Mouse (Mus musculus) stomach, postnatal 0 days (tissue): Measurements from ENCODE around the gene Wdr54. TPM values are rescaled to one million over a fixed set of nuclear protein-coding genes. Genes with fewer than 3 reads are reported as not detected.

Source experiments
- ATAC-seq: fragments of 200-750 bp; cut with Nextera tagmentation; 2 replicates; pipeline ENCODE4 v1.8.0; 2017; ENCODE audit not compliant: low FRiP score, low TSS enrichment
- DNase-seq: peaks from one replicate; pipeline ENCODE4 v3.0.0-alpha.2; 2016; ENCODE audit warnings: low spot score
- H3K27ac ChIP-seq: fragments of 300-500 bp; sonication (generic); replicated peaks from 2 replicates; pipeline ENCODE4 v1.5.1; 2014; ENCODE audit warnings: mild to moderate bottlenecking, control low read depth
- H3K27me3 ChIP-seq: fragments of 300-500 bp; sonication (generic); 2 replicates; pipeline ENCODE4 v1.6.1; 2014; ENCODE audit warnings: low read length; ENCODE audit not compliant: control insufficient read depth, insufficient read depth
- H3K36me3 ChIP-seq: fragments of 300-500 bp; sonication (generic); 2 replicates; pipeline ENCODE4 v1.6.1; 2014; ENCODE audit warnings: low read length, mixed read lengths; ENCODE audit not compliant: control insufficient read depth, insufficient read depth
- H3K4me1 ChIP-seq: fragments of 300-500 bp; sonication (generic); replicated peaks from 2 replicates; pipeline ENCODE4 v1.6.1; 2014; ENCODE audit warnings: antibody characterized with exemption; ENCODE audit not compliant: control insufficient read depth, insufficient read depth
- H3K4me2 ChIP-seq: fragments of 300-500 bp; sonication (generic); replicated peaks from 2 replicates; pipeline ENCODE4 v1.6.1; 2014; ENCODE audit warnings: low read depth, mild to moderate bottlenecking, control low read depth, moderate library complexity
- H3K4me3 ChIP-seq: fragments of 300-500 bp; sonication (generic); 2 replicates; pipeline ENCODE4 v1.5.1; 2014; ENCODE audit warnings: low read depth, low read length, control low read depth
- H3K9ac ChIP-seq: fragments of 300-500 bp; sonication (generic); 2 replicates; pipeline ENCODE4 v1.6.1; 2014; ENCODE audit warnings: mild to moderate bottlenecking, low read length, control low read depth, mixed read lengths
- H3K9me3 ChIP-seq: fragments of 300-500 bp; sonication (generic); 2 replicates; pipeline ENCODE4 v1.6.1; 2016; ENCODE audit warnings: low read length; ENCODE audit not compliant: control insufficient read depth
- CTCF ChIP-seq: IDR thresholded peaks from 2 replicates; pipeline ENCODE4 v1.5.1; 2016; ENCODE audit warnings: antibody characterized with exemption, low read depth, mild to moderate bottlenecking, moderate library complexity
- EP300 ChIP-seq: optimal IDR thresholded peaks from 2 replicates; pipeline ENCODE3; 2016; ENCODE audit warnings: antibody characterized with exemption
- WGBS: fragments of 180-500 bp; shearing (Covaris S2); extraction: QIAGEN DNeasy Blood & Tissue Kit; methylation state at CpG from one replicate; pipeline ENCODE4 v1.1.7; 2014; 5-methylcytosine and 5-hydroxymethylcytosine counted together
- polyA plus RNA-seq: library from polyadenylated mRNA; unstranded; fragments of >200 nt; fragmentation: Nextera tagmentation; extraction: Ambion mirVana; gene quantifications from 2 replicates; pipeline ENCODE4 v1.2.1, GENCODE M21; 2015

Gene Wdr54
- polyA plus RNA-seq, 1 experiment from 2014 or later: 1.6 TPM

GRCm38 (mm10) chr6:83118369-83118768, 37.8 kb downstream of the Wdr54 start:
- H3K27me3 ChIP-seq: no peaks in the 10 kb centered on the region

GRCm38 (mm10) chr6:83117616-83118015, 38.6 kb downstream of the Wdr54 start:
- Histone ChIP-seq H3K27ac (no peak overlapping the region), H3K4me2 (no peak overlapping the region), H3K4me3 (no peak overlapping the region), H3K9ac (no peak overlapping the region), H3K9me3 (no peaks in the 10 kb centered on the region), H3K36me3 (peaks cover 5% of the 10 kb centered on the region), H3K27me3 (no peaks in the 10 kb centered on the region), H3K4me1 (no peaks in the 10 kb centered on the region; the same call in 1 of the 2 replicates)
- no peak for ATAC-seq
- WGBS: 90% methylated on average over 13 of the region's 13 CpGs
- no peak for DNase-seq
- no peak for TF ChIP-seq EP300

More at GRCm38 (mm10) chr6:83118369-83118768, 37.8 kb downstream of the Wdr54 start:
- DNase-seq: no peak
- WGBS: 72% methylated on average over 11 of the region's 11 CpGs
- no peak overlapping the region for H3K4me3 ChIP-seq
- no peak for TF ChIP-seq EP300
- no peak for TF ChIP-seq CTCF
- no peak overlapping the region for H3K9ac ChIP-seq
- H3K36me3 ChIP-seq: peaks cover 5% of the 10 kb centered on the region
- no peak overlapping the region for H3K4me2 ChIP-seq
- no peaks in the 10 kb centered on the region; the same call in 1 of the 2 replicates for H3K4me1 ChIP-seq
- no peak for ATAC-seq
- no peaks in the 10 kb centered on the region for H3K9me3 ChIP-seq
- no peak overlapping the region for H3K27ac ChIP-seq

GRCm38 (mm10) chr6:83117165-83117438, 39.1 kb downstream of the Wdr54 start:
- no peak for DNase-seq
- ATAC-seq: no peak
- no peaks in the 10 kb centered on the region for H3K9me3 ChIP-seq
- H3K4me2 ChIP-seq: no peak overlapping the region
- no peaks in the 10 kb centered on the region for H3K4me1 ChIP-seq
- TF ChIP-seq EP300: no peak
- no peak for TF ChIP-seq CTCF
- no peak overlapping the region for H3K4me3 ChIP-seq
- peaks cover 5% of the 10 kb centered on the region for H3K36me3 ChIP-seq
- WGBS: 85% methylated on average over 4 of the region's 4 CpGs
- no peak overlapping the region for H3K27ac ChIP-seq
- no peak overlapping the region for H3K9ac ChIP-seq
- no peaks in the 10 kb centered on the region for H3K27me3 ChIP-seq

GRCm38 (mm10) chr6:83116373-83117164, 39.6 kb downstream of the Wdr54 start:
- no peak for TF ChIP-seq CTCF
- no peak for TF ChIP-seq EP300
- no peaks in the 10 kb centered on the region for H3K27me3 ChIP-seq
- WGBS: 65% methylated on average over 11 of the region's 11 CpGs
- H3K36me3 ChIP-seq: peaks cover 5% of the 10 kb centered on the region
- no peaks in the 10 kb centered on the region for H3K9me3 ChIP-seq
- H3K4me2 ChIP-seq: peak overlapping the region; percentile 97
- no peaks in the 10 kb centered on the region for H3K4me1 ChIP-seq
- peak overlapping the region; percentile 66 for H3K4me3 ChIP-seq
- peak overlapping the region; percentile 92; the same call in 1 of the 2 replicates for H3K27ac ChIP-seq
- H3K9ac ChIP-seq: peak overlapping the region; percentile 84
- ATAC-seq: no peak
- no peak for DNase-seq

GRCm38 (mm10) chr6:83115682-83116372, 40.4 kb downstream of the Wdr54 start:
- TF ChIP-seq EP300: no peak
- TF ChIP-seq CTCF: no peak
- ATAC-seq (no peak; the same call in none of the 2 replicates), DNase-seq (no peak)
- Histone ChIP-seq H3K4me3 (peak overlapping the region; percentile 66), H3K9me3 (no peaks in the 10 kb centered on the region), H3K4me1 (no peaks in the 10 kb centered on the region), H3K36me3 (peaks cover 5% of the 10 kb centered on the region), H3K27me3 (no peaks in the 10 kb centered on the region), H3K4me2 (peak overlapping the region; percentile 97), H3K27ac (peak overlapping the region; percentile 92), H3K9ac (peak overlapping the region; percentile 84)
- WGBS: 1% methylated on average over 27 of the region's 48 CpGs
